Mouse (Mus musculus) neural tube, embryonic 11.5 days (tissue): ENCODE data around the gene Tcp10a. TPM values are rescaled to one million over a fixed set of nuclear protein-coding genes. Genes with fewer than 3 reads are reported as not detected.
"Not testable (repeated sequence)": the region's sequence is repeated elsewhere in the genome, so short reads cannot be mapped to it uniquely, and the experiment has no call there.

Experiments used
- ATAC-seq: fragments of 200-750 bp; cut with Nextera tagmentation; 2 replicates; pipeline ENCODE4 v1.8.0; 2017; ENCODE audit warnings: moderate number of reproducible peaks, mild to moderate bottlenecking, moderate TSS enrichment, moderate library complexity; ENCODE audit not compliant: insufficient read depth, low FRiP score, low TSS enrichment
- DNase-seq: peaks from one replicate; pipeline ENCODE4 v3.0.0-alpha.2; 2015; ENCODE audit warnings: low spot score
- H3K27ac ChIP-seq: fragments of 300-500 bp; sonication (generic); 2 replicates; pipeline ENCODE4 v1.5.1; 2014; ENCODE audit warnings: low read depth, mild to moderate bottlenecking, low read length
- H3K27me3 ChIP-seq: fragments of 300-500 bp; sonication (generic); 2 replicates; pipeline ENCODE4 v1.6.1; 2014; ENCODE audit warnings: mild to moderate bottlenecking, low read length, mixed read lengths; ENCODE audit not compliant: control insufficient read depth, insufficient read depth
- H3K36me3 ChIP-seq: fragments of 300-500 bp; sonication (generic); 2 replicates; pipeline ENCODE4 v1.6.1; 2014; ENCODE audit warnings: mild to moderate bottlenecking, low read length, moderate library complexity, mixed read lengths; ENCODE audit not compliant: control insufficient read depth, insufficient read depth
- H3K4me1 ChIP-seq: fragments of 300-500 bp; sonication (generic); 2 replicates; pipeline ENCODE4 v1.6.1; 2014; ENCODE audit warnings: low read length, mixed read lengths; ENCODE audit not compliant: control insufficient read depth, insufficient read depth
- H3K4me2 ChIP-seq: fragments of 300-500 bp; sonication (generic); 2 replicates; pipeline ENCODE4 v1.6.1; 2014; ENCODE audit warnings: low read depth, mild to moderate bottlenecking, moderate library complexity
- H3K4me3 ChIP-seq: fragments of 300-500 bp; sonication (generic); 2 replicates; pipeline ENCODE4 v1.5.1; 2014; ENCODE audit warnings: low read depth, low read length
- H3K9ac ChIP-seq: fragments of 300-500 bp; sonication (generic); 2 replicates; pipeline ENCODE4 v1.6.1; 2014; ENCODE audit warnings: mild to moderate bottlenecking, low read length
- H3K9me3 ChIP-seq: fragments of 300-500 bp; sonication (generic); 2 replicates; pipeline ENCODE4 v1.6.1; 2016; ENCODE audit warnings: low read length; ENCODE audit not compliant: control insufficient read depth
- WGBS: fragments of 180-500 bp; shearing (Covaris S2); extraction: QIAGEN DNeasy Blood & Tissue Kit; methylation state at CpG from one replicate; pipeline ENCODE4 v1.1.7; 2014; 5-methylcytosine and 5-hydroxymethylcytosine counted together
- polyA plus RNA-seq: library from polyadenylated mRNA; unstranded; fragments of >200 nt; fragmentation: Nextera tagmentation; extraction: Ambion mirVana; gene quantifications from 2 replicates; pipeline ENCODE4 v1.2.1, GENCODE M21; 2014

The Tcp10a gene
- polyA plus RNA-seq, result not detected in 2 replicates

GRCm38 (mm10) chr17:7324346-7324745, at the start of gene Tcp10a:
Gene Tcp10a (plus strand): TSS chr17:7324646.
- not testable (repeated sequence) for H3K36me3 ChIP-seq, H3K4me3 ChIP-seq, ATAC-seq, H3K9me3 ChIP-seq, H3K27ac ChIP-seq, H3K9ac ChIP-seq, H3K4me1 ChIP-seq, H3K27me3 ChIP-seq, H3K4me2 ChIP-seq, DNase-seq
- 87% methylated on average over 4 of the region's 5 CpGs for WGBS

DNA sequence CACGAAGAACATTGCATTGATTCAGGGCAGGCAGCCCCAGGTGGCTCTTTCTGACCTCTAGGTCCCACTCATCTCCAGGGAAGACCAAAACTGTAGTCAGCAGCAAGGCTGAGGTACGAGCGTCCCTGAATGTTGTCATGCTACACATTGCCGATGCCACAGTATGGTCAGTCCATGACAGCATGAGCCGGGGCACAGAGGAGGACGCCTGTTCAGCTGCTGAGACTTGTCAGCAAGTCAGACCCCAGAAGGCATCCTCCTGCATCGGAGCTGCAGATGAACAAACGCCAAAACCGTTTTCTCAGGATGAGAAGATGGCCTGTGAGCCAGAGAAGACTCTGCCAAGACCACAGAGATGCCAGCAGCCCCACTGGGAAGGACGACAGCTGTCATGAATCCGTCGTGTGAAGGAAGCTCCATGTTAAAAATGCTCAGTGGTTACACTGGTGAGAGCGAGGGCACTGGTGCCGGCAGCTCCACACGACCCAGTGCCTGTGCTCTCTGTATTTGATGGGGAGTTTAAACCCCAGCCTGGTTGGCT, 45.7 kb upstream of the Tcp10a start:
- Histone ChIP-seq H3K4me2 (no peak overlapping the region), H3K27me3 (no peaks in the 10 kb centered on the region), H3K9ac (no peak overlapping the region), H3K4me1 (no peaks in the 10 kb centered on the region), H3K36me3 (peaks cover 3% of the 10 kb centered on the region), H3K27ac (no peak overlapping the region), H3K9me3 (no peaks in the 10 kb centered on the region), H3K4me3 (no peak overlapping the region)
- WGBS, result 89% methylated on average over 15 of the region's 15 CpGs
- DNase-seq, result no peak
- ATAC-seq, result no peak

- H3K4me1 ChIP-seq, result no peaks in the 10 kb centered on the region
- ATAC-seq, result no peak
These were observed 45.2 kb upstream of the Tcp10a start for GRCm38 (mm10) chr17:7279251-7279650.

DNA sequence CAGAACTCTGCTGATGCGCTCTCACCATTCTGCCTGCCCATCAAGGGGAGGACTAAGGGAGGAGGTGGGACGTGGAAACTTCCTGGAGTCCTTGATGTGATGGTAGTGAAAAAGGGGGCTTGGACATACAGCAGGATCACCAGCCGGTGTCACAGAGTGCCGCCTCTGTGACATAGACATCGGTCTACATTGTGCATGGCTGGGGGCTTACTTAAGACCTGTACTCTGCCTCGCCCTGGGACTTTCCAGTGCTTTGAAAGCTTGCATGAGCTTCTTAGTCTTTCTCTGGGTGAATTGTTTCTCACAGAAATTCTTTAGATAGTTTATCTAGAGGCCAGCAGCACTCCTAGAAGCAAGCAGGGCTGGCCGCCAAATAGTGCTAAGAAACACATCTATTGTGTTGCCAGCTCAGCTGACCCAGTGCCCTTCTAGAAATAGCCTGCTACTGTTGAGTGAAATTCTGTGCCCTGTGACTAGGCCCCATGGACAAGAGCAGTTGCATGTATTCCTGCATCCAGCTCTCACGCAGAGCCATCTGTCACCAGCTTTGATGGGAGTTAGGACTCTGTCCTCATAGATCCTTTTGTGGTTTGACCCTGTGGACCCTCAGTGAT, 40.0 kb upstream of the Tcp10a start:
- no peak overlapping the region for H3K4me2 ChIP-seq
- H3K27ac ChIP-seq, result no peak overlapping the region
- 82% methylated on average over 8 of the region's 8 CpGs for WGBS
- H3K4me3 ChIP-seq, result no peak overlapping the region
- no peak overlapping the region for H3K9ac ChIP-seq
- no peaks in the 10 kb centered on the region for H3K27me3 ChIP-seq
- ATAC-seq (no peak), DNase-seq (no peak)
- H3K36me3 ChIP-seq, result peaks cover 3% of the 10 kb centered on the region
- no peaks in the 10 kb centered on the region for H3K9me3 ChIP-seq
- H3K4me1 ChIP-seq, result no peaks in the 10 kb centered on the region

More at GRCm38 (mm10) chr17:7279251-7279650, 45.2 kb upstream of the Tcp10a start:
- Histone ChIP-seq H3K4me3 (no peak overlapping the region), H3K9me3 (no peaks in the 10 kb centered on the region), H3K4me2 (no peak overlapping the region), H3K36me3 (peaks cover 3% of the 10 kb centered on the region), H3K9ac (no peak overlapping the region), H3K27ac (no peak overlapping the region), H3K27me3 (no peaks in the 10 kb centered on the region)
- DNase-seq, result no peak
- WGBS, result 91% methylated on average over 9 of the region's 9 CpGs

DNA sequence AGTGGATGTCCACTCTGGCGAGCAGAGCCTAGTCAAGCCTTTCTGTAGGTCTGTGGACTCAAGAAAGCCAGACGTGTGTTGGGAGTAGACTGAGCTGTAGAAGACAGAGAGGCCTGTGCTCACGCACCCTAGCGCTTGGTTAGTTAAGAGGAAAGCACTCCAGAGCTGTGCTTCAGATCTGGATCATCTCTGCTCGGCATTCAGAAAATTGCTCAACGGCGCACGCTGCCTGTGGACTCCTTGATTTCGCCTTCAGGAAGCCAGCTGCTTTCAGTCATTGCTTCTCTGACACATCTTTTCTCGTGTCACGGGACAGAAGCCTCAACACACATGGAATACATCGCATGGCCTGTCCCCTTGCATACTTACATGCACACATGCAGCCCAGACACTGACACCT, 39.2 kb upstream of the Tcp10a start:
- no peak overlapping the region for H3K27ac ChIP-seq
- peaks cover 3% of the 10 kb centered on the region for H3K36me3 ChIP-seq
- ATAC-seq (no peak), DNase-seq (no peak)
- H3K4me2 ChIP-seq, result no peak overlapping the region
- no peaks in the 10 kb centered on the region for H3K4me1 ChIP-seq
- WGBS, result 89% methylated on average over 12 of the region's 12 CpGs
- H3K9me3 ChIP-seq, result no peaks in the 10 kb centered on the region
- no peaks in the 10 kb centered on the region for H3K27me3 ChIP-seq
- no peak overlapping the region for H3K9ac ChIP-seq
- no peak overlapping the region for H3K4me3 ChIP-seq

GRCm38 (mm10) chr17:7286422-7287050, 37.9 kb upstream of the Tcp10a start:
- H3K27me3 ChIP-seq, result no peaks in the 10 kb centered on the region
- no peaks in the 10 kb centered on the region for H3K9me3 ChIP-seq
- no peak overlapping the region for H3K4me2 ChIP-seq
- peaks cover 3% of the 10 kb centered on the region for H3K36me3 ChIP-seq
- H3K4me3 ChIP-seq, result no peak overlapping the region
- WGBS, result 93% methylated on average over 12 of the region's 12 CpGs
- no peak for ATAC-seq
- H3K27ac ChIP-seq, result no peak overlapping the region
- H3K9ac ChIP-seq, result no peak overlapping the region
- no peak for DNase-seq
- no peaks in the 10 kb centered on the region for H3K4me1 ChIP-seq

DNA sequence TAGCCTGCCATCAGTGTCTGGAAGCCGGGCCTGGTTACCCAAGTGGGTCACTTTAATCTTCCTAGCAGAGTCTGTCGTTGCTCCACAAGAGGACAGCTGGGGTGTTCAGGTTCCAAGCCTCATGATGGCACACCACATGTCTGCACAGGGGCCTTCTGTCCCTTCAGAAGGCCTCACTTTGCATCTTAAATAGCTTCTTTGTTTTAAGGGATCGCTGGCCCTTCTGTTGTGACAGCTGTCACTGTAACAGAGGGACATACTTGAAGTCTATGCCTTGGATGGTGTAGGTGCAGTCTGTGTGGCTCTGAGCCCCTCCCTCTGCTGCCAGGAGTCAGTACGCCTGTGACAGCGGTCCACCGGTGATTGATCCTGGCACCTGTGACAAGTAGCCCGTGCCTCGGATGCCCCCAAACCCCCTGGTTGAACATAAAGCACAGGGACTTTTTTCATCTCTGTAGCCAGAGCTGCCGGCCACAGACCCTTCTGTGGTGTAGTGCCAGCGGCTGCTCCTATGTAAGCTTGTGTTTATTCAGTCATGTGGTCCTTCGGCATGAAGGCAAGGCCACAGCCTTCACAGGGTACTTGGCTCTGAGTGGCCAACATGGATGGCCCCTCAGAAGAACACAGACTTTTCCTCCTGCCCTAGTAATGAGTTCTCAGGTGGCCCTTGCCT, 32.3 kb upstream of the Tcp10a start:
- Histone ChIP-seq H3K4me3 (no peak overlapping the region), H3K27me3 (no peaks in the 10 kb centered on the region), H3K36me3 (no peaks in the 10 kb centered on the region; the same call in 1 of the 2 replicates), H3K4me2 (no peak overlapping the region), H3K9ac (0 out of 2 replicates have a peak overlapping the region, but pooled peaks have one; percentile 10), H3K27ac (0 out of 2 replicates have a peak overlapping the region, but pooled peaks have one; percentile 27), H3K4me1 (no peaks in the 10 kb centered on the region), H3K9me3 (no peaks in the 10 kb centered on the region)
- 63% methylated on average over 11 of the region's 11 CpGs for WGBS
- ATAC-seq, result no peak
- DNase-seq, result no peak

DNA sequence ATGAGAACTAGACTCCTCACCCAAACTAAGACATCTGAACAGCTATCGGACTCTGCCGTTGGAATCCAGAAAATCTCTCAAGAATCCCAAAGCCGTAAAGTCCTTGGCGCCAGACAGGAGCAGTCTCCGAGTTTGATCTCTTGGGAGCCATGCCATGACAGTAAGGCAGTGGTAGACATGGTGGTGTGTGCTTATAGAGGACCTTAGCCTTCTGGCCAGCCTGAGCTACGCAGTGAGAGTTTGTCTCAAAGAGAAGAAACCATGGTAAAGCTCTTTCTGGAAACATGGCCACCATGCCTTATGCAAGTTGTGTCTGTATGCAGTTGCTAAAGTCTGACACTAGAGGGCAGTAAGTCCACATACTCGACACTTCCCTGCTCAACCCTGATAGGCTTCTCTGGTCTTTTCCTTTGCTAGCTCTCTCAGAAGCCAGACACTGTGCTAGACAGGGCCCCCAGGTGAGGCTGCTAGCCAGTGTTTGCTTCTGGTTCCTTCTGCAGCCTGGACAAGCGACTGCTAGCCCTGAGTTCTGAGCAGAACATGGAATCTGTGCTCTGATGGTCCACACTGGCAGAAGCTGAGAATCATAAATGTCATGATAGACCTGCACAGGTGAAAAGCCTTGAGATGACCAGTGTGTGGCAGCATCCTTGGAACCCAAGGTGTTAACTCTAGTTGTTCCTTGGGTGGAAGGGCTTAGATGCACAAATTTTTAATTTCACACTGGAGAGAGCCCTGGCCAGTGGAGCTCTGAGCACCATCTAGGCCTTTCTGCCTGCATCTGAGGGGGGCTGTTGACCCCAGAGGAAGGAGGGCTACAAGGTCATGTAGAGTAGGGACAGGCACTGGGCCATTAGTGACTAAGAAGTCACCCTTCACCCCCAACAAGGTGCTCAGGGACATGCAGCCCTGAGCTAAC, 17.9 kb upstream of the Tcp10a start:
- H3K36me3 ChIP-seq, H3K9me3 ChIP-seq, H3K27me3 ChIP-seq, H3K4me1 ChIP-seq, H3K27ac ChIP-seq, H3K9ac ChIP-seq, DNase-seq, H3K4me2 ChIP-seq, H3K4me3 ChIP-seq: not testable (repeated sequence)
- ATAC-seq, result peak; percentile 48; the same call in 1 of the 2 replicates
- 57% methylated on average over 8 of the region's 8 CpGs for WGBS
